Mouse (Mus musculus) lung, postnatal 0 days (tissue): ENCODE measurements around the gene Cntn4.

Experiments used
- CTCF ChIP-seq: IDR thresholded peaks from 2 replicates; pipeline ENCODE4 v1.5.1; 2016; ENCODE audit warnings: antibody characterized with exemption, mild to moderate bottlenecking
- EP300 ChIP-seq: IDR thresholded peaks from 2 replicates; pipeline ENCODE4 v1.6.1; 2016; ENCODE audit warnings: antibody characterized with exemption, mild to moderate bottlenecking, control low read depth

DNA sequence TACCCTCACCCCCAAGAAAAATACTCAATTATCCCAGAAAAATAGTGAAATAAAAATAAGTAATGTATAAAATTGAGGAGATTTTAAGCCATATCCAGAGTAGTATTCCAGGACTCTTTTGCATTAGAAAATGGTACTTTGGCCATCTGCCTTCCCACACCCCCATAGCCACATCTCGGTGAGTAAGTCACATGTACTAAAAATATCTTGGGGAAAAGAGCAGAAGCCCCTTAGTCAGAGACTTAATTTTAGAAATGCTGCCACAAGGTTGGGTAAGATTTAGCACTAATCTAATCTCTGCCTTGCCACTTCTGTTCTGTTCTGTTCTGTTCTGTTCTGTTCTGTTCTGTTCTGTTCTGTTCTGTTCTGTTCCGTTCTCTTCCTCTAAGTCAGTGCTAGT, 796.4 kb downstream of the Cntn4 start:
- no peak for TF ChIP-seq CTCF
- no peak for TF ChIP-seq EP300
